Mouse (Mus musculus) MEL (cell line): ENCODE results near the gene Pptc7.
A peak's percentile ranks its signal among the peaks of the same experiment; 100 is the strongest.

ENCODE experiments used
- CHD2 ChIP-seq: IDR thresholded peaks from 2 replicates; pipeline ENCODE4 v1.6.1; 2011; ENCODE audit warnings: low read length, improper control_type of control experiment
- CTCF ChIP-seq, 3 experiments: IDR thresholded peaks in 2 of 3; conservative IDR thresholded peaks in 1 of 3; 2 replicates each; pipeline ENCODE4 v1.5.1; 2011 to 2012; ENCODE audit warnings: low read length in 3 of 3, low read depth in 2 of 3, mild to moderate bottlenecking in 2 of 3, improper control_type of control experiment in 1 of 3, inconsistent platforms in 1 of 3, mixed read lengths in 1 of 3, moderate library complexity in 1 of 3; ENCODE audit not compliant: control insufficient read depth in 1 of 3, insufficient read depth in 1 of 3, poor library complexity in 1 of 3, severe bottlenecking in 1 of 3
- ETS1 ChIP-seq: IDR thresholded peaks from 2 replicates; pipeline ENCODE4 v1.6.1; 2012; ENCODE audit warnings: low read depth, mild to moderate bottlenecking, inconsistent platforms, low read length, improper control_type of control experiment, moderate library complexity
- GATA1 ChIP-seq: IDR thresholded peaks from 2 replicates; pipeline ENCODE4 v1.6.1; 2011; ENCODE audit warnings: low read depth, low read length, improper control_type of control experiment
- HCFC1 ChIP-seq: IDR thresholded peaks from 2 replicates; pipeline ENCODE4 v1.6.1; 2012; ENCODE audit warnings: low read depth, mild to moderate bottlenecking, inconsistent platforms, low read length, improper control_type of control experiment, moderate library complexity
- NRF1 ChIP-seq: IDR thresholded peaks from 2 replicates; pipeline ENCODE4 v1.6.1; 2014; ENCODE audit warnings: low read depth, mild to moderate bottlenecking, inconsistent platforms, low read length, improper control_type of control experiment, moderate library complexity; ENCODE audit not compliant: poor library complexity, insufficient read depth, severe bottlenecking
- POLR2A ChIP-seq, 2 experiments: IDR thresholded peaks; 2 replicates each; pipeline ENCODE4 v1.6.1; 2011 to 2012; ENCODE audit warnings: low read length in 2 of 2, mild to moderate bottlenecking in 2 of 2, control low read depth in 1 of 2, improper control_type of control experiment in 1 of 2, low read depth in 1 of 2, moderate library complexity in 1 of 2; ENCODE audit not compliant: control insufficient read depth in 1 of 2, insufficient read depth in 1 of 2, poor library complexity in 1 of 2
- SIN3A ChIP-seq: IDR thresholded peaks from 2 replicates; pipeline ENCODE4 v1.6.1; 2012; ENCODE audit warnings: low read length, improper control_type of control experiment, inconsistent platforms
- USF1 ChIP-seq: IDR thresholded peaks from 2 replicates; pipeline ENCODE4 v1.6.1; 2014; ENCODE audit warnings: low read depth, mild to moderate bottlenecking, inconsistent platforms, low read length, improper control_type of control experiment, moderate library complexity

DNA sequence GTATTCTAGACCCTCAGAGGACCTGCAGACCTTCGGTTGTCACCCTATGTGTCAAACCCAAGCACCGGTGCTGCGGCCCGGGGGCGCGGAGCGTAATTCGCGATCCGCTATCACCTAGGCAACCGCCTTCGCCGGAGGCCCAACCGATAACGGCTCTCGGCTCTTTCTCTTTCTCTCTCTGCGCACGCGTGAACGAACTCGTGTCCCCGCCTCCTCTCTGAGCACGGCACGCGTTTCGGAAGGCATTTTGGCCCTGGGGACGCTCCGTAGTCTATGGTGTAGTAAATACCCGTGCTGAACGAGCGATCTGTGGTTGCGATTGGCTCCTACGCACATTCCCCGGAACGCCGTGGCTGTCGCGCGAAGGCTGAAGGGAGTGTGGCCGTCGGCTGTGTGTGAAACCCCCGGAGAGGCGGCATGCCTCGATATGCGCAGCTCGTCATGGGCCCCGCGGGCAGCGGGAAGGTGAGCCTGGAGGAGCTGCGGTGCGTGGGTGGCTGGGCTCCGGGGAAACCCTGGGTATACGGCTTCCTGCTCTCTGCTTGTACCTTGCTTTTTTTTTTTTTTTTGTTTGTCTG, 88.1 kb downstream of the Pptc7 start, which contains the start of gene Fam216a:
- TF ChIP-seq ETS1 (peak; percentile 78), GATA1 (peak; percentile 57; the same call in 1 of the 2 replicates), SIN3A (peak; percentile 99), CHD2 (peak; percentile 68; the same call in 1 of the 2 replicates), POLR2A (IDR thresholded peaks at IDR 0.05; ENCODE audit: control insufficient read depth in 1 of 2, insufficient read depth in 1 of 2, low read depth in 1 of 2, low read length in 2 of 2, poor library complexity in 1 of 2) (peak; percentile 80 to 86), CTCF (IDR thresholded peaks at IDR 0.05 in 2 of 3, conservative IDR thresholded peaks at IDR 0.05 in 1 of 3; ENCODE audit: control insufficient read depth in 1 of 3, insufficient read depth in 1 of 3, low read depth in 2 of 3, low read length in 3 of 3, poor library complexity in 1 of 3, severe bottlenecking in 1 of 3) (no peak), USF1 (peak; percentile 67; the same call in 1 of the 2 replicates), HCFC1 (peak; percentile 95), NRF1 (peak; percentile 88)
